Mouse (Mus musculus) common myeloid progenitor, adult 5-6 weeks (primary cell): ENCODE data around the gene Acap2. TPM values are rescaled to one million over a fixed set of nuclear protein-coding genes. Genes with fewer than 3 reads are reported as not detected.

Experiments used
- ATAC-seq: replicated peaks from 2 replicates; pipeline ENCODE4 v1.8.0; 2016; ENCODE audit warnings: low read depth, mild to moderate bottlenecking, moderate TSS enrichment, inconsistent platforms; ENCODE audit not compliant: poor library complexity, severe bottlenecking
- total RNA-seq: library from RNA; stranded (forward); fragments of 200-1000, 187-1606 nt; gene quantifications from 2 replicates; pipeline ENCODE4 v1.2.3, GENCODE M21; 2017

The Acap2 gene
- total RNA-seq, result 27.6 and 36.3 TPM in 2 replicates

DNA sequence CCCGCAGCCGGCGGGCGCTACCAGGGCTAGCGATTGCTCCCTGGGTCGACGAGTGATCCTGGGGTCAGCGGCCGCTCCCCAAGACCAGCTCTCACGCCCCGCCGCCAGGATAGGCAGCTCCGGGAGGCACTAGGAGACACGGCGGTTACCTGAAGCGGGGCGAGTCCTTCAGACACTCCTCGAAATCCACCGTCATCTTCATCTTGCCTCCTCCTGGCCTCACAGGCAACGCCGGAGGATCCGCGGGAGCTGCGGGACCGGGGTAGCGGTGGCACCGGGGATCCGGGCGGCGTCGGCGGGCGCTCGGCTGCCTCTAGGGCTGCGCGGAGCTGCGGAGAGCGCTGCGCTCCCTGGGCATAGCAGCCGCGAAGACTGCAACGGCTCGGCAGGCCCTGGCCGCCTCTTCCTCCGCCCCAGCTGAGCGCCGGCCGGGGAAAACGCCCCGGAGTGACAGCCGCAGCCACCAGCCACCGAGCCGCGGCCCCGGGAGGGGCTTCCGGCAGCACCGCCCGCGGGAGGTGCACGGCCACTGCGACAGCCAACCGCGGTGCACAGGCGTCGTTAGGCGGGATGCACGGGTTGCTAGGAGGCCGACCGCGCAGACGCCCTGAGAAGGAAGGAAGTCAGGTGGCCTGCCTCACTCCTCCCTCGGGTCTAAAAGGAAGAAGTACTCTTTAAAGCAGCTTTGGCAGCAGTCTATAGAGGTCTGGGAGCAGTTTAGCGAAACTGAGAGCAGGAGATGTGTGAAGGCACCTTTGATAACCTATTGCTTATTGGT is at the start of gene Acap2:
Acap2 (minus strand) TSS at position 456 of the 778 bp plus-strand sequence.
- peak; percentile 98 for ATAC-seq

DNA sequence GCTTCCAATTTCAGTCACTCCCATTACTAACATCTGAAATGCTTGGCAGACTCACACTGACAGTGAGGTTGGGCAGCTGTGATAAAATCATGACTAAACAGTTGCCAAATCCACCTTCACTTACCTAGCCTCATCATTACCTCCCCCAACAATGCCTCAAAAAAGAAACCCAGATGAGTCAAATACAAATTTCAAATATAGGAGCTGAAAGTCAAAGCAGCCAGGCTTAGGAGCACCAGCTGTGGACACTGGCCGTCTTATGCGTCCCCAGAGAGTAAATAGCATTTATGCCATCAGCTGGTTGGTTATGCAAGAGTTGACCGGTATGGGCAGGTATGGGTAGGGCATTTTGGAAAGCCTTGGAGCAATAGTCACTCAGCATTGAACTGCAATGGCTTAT is 48.4 kb upstream of the Acap2 start:
- no peak for ATAC-seq

DNA sequence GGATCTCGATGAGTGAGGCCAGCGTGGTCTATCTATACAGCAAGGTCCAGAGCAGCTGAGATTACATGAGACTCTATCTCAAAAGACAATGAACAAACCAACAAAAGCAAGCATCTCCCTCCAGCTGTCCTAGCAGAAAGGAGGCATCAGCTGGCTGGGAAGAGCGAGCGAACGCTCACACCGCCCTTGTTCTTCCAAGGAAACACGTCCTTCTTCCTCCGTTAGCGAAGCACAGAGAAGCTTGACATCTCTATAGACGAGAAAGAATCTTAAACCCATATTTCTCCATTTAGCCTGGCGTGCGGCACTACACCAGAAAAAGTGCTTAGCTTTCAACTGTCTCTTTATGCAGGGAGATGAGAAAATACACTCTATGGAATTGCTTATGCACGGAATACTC is 47.7 kb upstream of the Acap2 start:
- ATAC-seq, result no peak

DNA sequence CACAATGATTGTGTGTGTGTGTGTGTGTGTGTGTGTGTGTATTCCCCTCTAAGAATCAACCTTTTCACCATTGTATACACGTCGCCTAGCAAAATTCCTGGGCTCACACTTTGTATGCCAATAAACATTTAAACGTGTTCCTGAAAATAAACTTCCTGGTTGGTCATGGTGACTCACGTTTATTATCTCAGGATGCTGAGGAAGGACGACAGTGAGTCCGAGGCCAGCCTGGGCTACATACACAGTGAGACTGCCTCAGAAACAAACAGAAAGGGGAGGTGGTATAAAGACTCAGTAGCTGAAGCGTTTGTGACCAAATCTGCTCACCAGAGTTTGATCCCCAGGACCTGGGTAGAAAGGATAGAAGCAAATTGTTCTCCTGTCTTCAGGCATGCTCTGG is 46.4 kb upstream of the Acap2 start:
- no peak for ATAC-seq

DNA sequence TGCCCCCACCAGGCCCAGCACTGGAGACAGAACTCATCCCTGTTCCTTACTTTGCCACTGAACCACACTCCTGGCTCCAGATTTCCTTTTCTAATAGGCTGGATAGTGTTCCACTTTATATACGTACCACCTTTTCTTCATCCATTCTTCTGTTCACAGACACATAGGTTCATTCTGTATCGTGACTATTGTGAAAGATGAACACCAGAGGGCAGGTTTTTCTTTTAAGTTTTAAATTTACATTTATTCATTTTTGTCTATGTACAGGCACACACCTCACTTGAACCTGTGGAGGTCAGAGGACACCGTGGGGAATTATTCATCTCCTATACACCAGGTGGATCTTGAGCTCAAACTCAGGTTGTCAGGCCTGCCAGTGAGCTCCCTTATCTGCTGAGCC is 43.0 kb upstream of the Acap2 start:
- no peak for ATAC-seq

DNA sequence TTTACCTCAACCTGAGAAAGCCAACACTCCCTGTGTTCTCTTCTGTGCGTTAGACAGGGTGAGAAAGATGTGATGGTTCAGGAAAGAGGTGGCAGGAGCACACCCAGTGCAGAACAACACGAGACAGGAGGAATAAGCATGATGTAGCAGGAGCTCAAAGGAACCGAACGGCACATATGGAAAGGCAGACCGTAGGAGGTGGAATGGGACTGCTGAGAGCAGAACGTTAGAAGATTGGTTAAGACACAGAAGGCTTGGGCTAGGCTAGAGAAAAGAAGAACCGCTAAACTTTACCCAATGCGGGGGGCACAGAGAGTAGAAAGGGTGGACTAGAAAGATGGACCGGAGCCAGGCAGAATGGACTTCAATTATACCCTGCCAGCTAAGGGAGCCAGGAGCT is 40.4 kb upstream of the Acap2 start:
- no peak for ATAC-seq

DNA sequence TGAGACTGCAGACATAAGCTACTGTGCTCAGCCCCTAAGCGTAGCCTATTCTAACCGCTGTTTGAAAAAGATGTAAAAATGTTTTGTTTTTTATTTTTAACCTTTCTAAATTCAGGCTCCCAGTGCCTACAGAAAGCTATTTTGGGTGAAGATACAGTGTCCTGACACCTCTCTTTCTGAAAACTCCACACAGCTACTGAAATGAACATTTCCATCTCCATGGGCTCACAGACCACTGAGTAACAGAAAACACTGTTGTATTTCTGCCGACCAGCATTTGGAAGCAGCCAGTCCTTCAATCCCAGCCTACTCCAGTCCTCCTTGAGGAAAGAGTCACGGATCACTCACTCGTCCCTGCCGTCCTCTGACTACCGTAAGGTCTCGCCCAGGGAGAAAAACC is 39.5 kb upstream of the Acap2 start:
- ATAC-seq, result no peak

DNA sequence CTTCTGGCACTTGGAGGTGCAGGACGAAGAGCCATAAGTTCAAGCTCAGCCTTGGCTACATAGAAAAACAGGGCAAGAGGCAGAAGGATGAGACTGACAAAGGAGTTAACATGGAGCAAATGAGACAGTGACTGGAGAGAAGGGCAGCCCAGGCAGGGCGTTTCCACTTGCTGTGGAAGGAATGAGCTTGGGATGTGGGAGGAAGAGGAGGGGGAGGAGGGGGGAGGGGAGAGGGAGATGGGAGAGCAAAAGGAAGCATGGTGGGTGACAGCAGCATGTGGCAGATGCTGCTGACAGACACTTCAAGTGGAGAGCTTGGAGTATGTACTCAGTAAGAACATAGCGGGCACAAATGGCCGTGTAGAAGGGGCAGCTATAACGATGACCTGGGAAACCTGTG is 37.2 kb upstream of the Acap2 start:
- ATAC-seq, result no peak

DNA sequence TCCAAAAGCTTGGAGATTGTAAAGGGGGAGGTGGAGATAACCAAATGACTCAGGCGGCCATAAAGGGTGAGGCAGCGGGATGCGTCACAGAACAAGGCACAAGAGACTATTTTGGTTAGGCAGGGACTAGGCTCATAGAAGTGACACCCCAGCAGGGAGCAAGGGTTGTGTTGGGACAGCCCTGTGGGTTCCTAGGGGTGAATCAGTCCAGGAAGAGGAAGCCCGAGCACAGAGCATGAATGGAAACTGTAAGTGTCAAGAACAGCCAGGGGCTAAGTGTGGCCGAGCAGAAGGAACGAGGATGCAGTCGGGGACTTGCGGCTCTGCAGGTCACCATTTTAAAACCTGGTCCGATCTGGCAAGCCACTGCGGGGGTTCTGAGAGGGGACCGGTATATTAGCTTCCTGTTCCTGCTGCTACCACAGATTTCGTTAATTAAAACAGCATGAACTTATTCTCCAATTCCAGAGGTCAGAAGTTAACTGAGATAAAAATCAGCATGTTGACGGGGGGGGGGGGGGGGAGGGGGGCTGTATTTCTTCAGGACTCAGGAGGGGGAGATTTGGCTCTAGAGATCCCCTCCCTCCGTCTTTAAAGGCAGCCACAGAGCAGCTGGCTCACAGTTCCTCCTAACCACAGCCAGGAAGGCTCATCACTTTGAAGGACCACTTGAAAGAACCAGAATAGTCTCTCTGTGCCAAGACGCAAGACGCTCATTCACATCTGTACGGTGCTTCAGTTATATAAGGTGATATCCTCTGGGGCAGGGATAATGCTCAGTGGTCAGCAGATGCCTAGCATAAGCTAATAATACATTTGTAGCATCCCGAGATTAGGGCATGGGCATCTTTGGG is 34.6 kb upstream of the Acap2 start:
- peak; percentile 61 for ATAC-seq

DNA sequence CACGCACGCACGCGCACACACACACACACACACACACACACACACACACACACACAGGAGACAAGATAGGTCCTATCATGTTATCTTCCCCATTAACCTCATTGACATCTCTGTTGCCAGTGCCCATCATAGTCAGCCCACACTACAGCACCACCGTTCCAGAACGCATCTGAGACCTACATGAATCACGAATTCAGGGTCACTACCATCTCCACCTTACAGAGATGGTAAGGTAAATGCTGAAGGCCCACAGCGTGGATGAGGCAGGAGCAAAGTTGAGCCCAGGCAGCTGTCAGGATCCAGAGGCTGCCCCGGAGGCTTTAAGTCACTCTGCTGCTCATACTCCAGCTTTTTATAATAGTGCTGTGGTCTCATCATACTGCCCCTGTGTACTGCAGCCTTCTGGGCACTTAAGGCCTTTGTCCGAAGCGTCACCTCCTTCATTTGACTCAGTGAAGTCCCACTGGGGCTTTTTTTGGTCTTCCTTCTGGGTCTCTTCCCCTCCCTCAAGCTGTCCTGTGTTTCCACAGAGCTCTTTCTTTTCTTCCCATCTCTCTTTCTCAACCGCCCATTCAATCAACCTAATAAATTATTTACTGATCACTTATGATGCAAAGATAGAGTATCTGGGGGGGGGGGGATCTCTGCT is 33.9 kb upstream of the Acap2 start:
- ATAC-seq, result no peak

DNA sequence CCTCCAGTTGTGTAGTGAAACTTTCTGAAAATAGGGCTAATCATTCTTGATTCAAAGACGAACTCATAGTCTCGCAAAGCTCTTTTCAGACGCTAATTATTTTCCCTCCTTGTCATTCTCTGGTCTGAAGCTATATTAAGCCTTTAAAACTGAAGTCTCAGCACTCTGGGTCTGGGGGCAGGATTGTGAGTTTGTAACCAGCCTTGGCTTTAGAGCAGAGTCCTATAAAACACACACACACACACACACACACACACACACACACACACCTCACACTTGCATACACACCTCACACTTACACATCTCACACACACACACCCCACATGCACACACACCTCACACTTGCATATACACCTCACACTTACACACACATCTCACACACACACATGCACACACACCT is 33.3 kb upstream of the Acap2 start:
- no peak for ATAC-seq

DNA sequence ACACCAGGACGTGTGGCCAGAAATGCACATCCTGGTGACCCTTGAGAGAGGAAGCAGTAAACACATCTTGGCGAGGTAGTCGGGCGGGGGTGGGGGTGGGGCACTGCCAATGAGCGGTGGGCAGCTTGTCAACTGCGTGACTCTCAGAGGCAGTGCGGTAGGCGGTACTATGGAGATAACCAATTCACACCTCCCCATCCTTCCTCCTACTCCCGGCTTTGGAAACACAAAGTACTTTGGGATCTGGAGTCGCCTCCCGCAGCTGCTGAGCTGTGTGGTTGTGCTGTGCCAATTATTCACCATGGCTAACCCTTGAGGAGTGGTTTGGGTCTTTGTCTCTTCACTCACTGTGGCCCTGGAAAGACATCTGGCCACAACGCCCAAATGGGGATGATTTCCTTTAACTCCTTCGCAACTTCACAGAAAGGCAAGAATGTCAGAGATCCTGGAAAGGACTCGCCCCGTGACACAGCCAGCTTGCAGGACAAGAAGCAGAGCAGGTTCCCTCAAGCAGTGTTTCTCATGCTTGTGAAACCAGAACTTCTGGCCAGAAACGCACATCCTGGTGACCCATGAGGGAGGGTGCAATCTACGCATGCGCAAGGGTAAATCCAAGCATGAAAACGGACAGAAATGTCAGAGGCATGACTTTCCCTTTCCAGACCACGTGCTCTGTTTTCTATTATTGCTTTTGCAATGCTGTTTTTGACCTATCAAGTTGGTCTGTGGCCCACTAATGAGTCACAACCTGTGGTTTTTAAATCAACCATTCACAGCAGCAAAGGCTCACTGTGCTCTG is 32.7 kb upstream of the Acap2 start:
- peak; percentile 75 for ATAC-seq

DNA sequence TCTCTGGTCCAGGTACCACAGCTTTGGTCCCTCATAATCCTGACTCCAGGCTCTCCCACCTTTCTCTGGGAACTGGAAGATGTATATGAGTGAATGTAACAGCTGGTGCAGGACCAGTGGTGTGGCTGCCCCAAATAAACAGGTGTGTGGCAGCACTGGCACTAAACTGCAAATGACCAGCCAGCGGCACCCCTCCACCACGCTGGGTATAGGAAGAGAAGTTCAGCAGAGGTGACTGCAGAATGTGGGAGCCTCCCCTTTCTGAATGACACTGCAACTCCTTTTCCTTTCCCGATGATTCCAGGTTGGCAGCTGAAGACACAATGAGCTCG is 32.1 kb upstream of the Acap2 start:
- ATAC-seq, result no peak

DNA sequence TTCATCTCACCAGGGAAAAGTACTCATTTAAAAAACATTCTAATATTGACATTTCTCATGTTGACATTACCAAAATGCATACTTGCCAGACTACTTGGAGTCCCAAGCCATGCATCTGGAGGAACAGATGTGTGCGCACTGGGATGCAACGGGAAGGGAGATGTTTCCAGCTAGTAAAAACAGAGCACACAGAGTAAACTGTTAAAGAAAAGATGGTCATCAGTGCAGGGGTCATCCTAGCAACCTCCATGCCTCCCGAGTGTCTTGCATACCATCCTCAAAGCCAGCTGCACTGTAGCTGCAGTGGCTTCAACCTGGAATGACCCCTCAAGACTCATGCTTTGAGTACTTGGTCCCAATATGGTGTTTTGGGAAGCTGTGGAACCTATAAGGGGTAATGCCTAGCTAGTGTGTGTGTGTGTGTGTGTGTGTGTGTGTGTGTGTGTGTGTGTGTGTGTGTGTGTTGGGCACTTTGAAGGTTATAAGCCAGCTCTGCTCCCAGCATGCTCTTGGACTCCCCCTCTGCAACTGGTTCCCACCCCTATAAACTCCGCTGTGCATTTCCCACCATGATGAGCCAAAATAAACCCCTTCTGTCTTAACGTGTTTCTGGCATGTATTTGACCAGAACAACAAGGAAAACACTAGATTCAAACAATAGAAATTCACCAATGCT is 31.6 kb upstream of the Acap2 start:
- ATAC-seq, result no peak

DNA sequence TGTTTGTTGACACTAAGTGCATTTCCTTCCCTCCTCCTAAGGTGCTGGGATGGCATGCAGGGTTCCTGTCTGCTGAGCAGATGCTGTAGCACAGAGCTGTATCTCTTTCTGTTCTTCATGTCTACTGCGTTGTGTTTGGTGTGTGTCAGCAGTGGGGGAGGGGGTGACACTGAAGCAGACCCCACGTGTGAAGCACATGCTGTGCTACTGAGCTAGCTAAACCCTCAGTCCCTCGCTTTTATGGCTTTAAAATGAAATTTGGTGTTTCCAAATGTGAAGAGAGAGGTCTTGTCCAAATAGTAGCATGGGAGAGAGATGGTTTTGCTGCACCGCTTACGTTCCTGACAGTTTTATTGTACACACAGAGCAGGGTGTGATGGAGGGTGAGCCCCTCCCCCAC is 30.5 kb upstream of the Acap2 start:
- no peak for ATAC-seq

DNA sequence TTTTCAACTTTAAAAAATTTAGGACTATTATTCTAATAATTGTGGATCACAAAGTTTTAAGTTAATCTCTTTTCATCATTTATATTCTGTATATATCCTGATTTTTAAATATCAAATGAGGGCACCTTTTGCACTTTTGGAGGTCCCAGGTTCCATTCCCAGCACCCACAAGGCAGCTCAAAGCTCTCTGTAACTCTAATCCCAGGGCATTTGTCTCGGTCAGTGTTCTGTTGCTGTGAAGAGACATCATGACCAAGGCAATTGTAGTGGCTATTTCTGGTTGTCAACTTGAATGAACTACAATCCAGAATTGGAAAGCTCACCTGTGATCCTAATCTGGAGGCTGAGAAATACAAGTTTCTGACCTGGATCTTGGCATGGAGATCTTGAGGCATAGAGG is 26.7 kb upstream of the Acap2 start:
- no peak for ATAC-seq

DNA sequence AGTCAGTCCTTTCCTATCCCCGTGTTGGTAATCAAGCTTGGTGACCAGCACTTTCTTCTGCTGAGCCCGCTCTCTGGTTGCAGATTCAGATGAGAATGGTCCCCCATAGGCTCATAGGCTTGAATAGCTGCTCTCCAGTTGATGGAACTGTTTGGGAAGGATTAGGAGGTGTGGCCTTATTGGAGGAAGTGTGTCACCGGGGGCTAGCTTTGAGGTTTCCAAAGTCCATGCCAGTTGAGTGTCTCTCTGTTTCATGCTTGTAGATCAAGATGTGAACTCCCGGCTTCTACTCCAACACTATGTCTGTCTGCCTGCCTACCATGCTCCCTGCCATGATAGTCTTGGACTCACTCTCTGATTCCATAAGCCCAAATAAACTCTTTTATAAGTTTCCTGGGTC is 14.2 kb upstream of the Acap2 start:
- ATAC-seq, result no peak

DNA sequence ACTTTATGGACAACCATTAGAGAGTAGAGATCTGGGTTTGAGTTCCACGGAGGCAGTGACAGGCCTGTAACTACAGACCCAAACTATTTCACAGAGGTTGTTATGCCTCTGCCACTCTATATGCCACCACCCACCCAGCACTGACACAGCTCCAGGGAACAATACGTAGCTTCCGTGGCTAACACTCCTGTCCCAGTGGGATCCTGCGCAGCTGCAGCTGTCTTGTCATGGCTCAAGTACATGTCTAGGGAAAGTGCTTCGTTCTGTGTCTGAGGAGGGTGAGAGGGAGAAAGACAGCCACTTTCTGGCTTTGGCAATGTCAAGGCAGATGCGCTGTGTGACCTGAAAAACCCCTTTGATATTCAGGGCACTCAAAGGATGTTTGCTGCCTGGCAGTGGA is 12.4 kb upstream of the Acap2 start:
- no peak for ATAC-seq

DNA sequence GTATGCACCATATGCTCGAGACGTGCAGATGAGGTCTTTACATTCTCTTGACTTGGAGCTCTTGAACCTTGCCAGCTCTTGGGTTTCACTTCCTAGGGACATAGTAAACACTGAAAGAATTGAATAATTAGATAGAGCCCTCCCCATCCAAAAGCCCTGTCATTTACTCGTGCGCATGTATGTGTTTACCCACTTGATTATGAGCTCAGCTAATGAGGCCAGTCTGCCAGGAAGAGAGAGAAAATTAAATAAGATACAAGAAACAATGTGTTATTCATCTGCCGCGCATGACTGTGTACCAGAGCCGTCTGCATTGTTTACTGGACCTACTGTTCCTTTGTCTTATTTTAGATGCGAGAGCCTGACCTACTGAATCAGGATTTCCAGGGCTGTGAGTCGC is 10.5 kb upstream of the Acap2 start:
- no peak for ATAC-seq

DNA sequence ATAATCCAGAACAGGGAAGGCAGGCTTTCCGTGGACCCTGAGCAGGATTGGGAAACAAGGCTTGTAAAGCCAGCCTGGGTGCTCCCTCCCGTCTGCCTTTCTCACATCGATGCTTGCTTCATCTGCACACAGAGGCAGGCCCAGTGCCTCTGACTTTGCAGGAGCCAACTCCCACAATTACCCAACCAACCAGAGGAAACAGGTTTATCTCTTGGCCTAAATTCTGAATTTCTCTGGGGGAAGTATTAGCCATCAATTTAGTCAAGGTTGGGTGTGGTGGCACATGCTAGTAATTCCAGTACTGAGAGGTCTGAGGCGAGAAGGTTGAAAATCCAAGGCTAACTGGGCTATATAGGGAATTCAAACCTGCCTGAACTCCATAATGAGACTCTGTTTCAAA is 9.4 kb upstream of the Acap2 start:
- ATAC-seq, result peak; percentile 36
